Comparison of ENCODE assay signal across 15 mouse cellular contexts in genomic region chr5:135471747-135472146, GRCm38 (mm10).
"Had no signal": no experiment of that assay in that cellular context is flagged by ENCODE, and none has a peak within 500 bp of the region (broad histone marks: within the 10 kb centered on the region; RNA-seq: fewer than 3 reads in every experiment).

No protein-coding gene starts in this region.

- H3K9ac ChIP-seq: limb, embryonic 13.5 days; liver, embryonic 15.5 days; lung, embryonic 14.5 days; neural tube, embryonic 15.5 days; stomach, embryonic 15.5 days had no signal

- H3K36me3 ChIP-seq: liver, embryonic 15.5 days; neural tube, embryonic 15.5 days; stomach, embryonic 15.5 days had no signal

- DNase-seq: kidney, adult 8-10 months; kidney, postnatal 25 days; layer of hippocampus, postnatal 36 days; left cerebral cortex, postnatal 4 days; thymus, postnatal 36 days had no signal

- ATAC-seq: inflammation-experienced regulatory T-cells, adult 6 months; intestine, postnatal 0 days had no signal

- H3K4me2 ChIP-seq: limb, embryonic 13.5 days; liver, embryonic 15.5 days; lung, embryonic 14.5 days; midbrain, embryonic 11.5 days; neural tube, embryonic 15.5 days; stomach, embryonic 15.5 days had no signal

- H3K4me1 ChIP-seq: limb, embryonic 13.5 days; liver, embryonic 15.5 days; neural tube, embryonic 15.5 days; stomach, embryonic 15.5 days had no signal

- H3K27ac ChIP-seq: limb, embryonic 13.5 days; liver, embryonic 15.5 days; neural tube, embryonic 15.5 days; stomach, embryonic 15.5 days had no signal

- H3K9me3 ChIP-seq: limb, embryonic 13.5 days; liver, embryonic 15.5 days; neural tube, embryonic 15.5 days; stomach, embryonic 15.5 days had no signal

- H3K27me3 ChIP-seq: limb, embryonic 13.5 days; liver, embryonic 15.5 days; neural tube, embryonic 15.5 days; stomach, embryonic 15.5 days had no signal

- H3K4me3 ChIP-seq: limb, embryonic 13.5 days; liver, embryonic 15.5 days; megakaryocyte, embryonic 14.5 days; myocyte; neural tube, embryonic 15.5 days; stomach, embryonic 15.5 days had no signal
